In genomic region chr12:32054476-32055166, GRCm38 (mm10) we compare ENCODE assay signal across 16 mouse cellular contexts. TPM values are rescaled to one million over a fixed set of nuclear protein-coding genes. Genes with fewer than 3 reads are reported as not detected.
DNase-seq lines count a peak whose midpoint lies in the region; ATAC-seq and TF ChIP-seq lines count a peak whose summit lies in the region.
"Had no signal": no experiment of that assay in that cellular context is flagged by ENCODE, and none has a peak within 500 bp of the region (broad histone marks: within the 10 kb centered on the region; RNA-seq: fewer than 3 reads in every experiment).

No protein-coding gene starts in this region.

- ATAC-seq in forebrain, postnatal 0 days: no peak
- ATAC-seq in midbrain, embryonic 13.5 days: no peak
- ATAC-seq in liver, embryonic 12.5 days: peak; percentile 86

- H3K36me3 ChIP-seq in forebrain, postnatal 0 days (ENCODE audit: insufficient read depth): no peaks in the 10 kb centered on the region
- peaks cover 4% of the 10 kb centered on the region; the same call in 1 of the 2 replicates for H3K36me3 ChIP-seq in forebrain, embryonic 10.5 days (replicated peaks)
- H3K36me3 ChIP-seq in midbrain, embryonic 10.5 days: peaks cover 7% of the 10 kb centered on the region
- H3K36me3 ChIP-seq in midbrain, embryonic 13.5 days: 0 out of 2 replicates have a peak, but pooled peaks cover 4% of the 10 kb centered on the region
- peaks cover 30% of the 10 kb centered on the region for H3K36me3 ChIP-seq in liver, embryonic 12.5 days
- H3K36me3 ChIP-seq: embryonic facial prominence, embryonic 15.5 days; hindbrain, embryonic 15.5 days had no signal

- TF ChIP-seq CTCF in forebrain, postnatal 0 days (IDR thresholded peaks at IDR 0.05; ENCODE audit: low read depth): no peak

- no peaks in the 10 kb centered on the region for H3K27me3 ChIP-seq in forebrain, postnatal 0 days (ENCODE audit: insufficient read depth, low read length)
- no peaks in the 10 kb centered on the region; the same call in 1 of the 2 replicates for H3K27me3 ChIP-seq in forebrain, embryonic 10.5 days (ENCODE audit: poor library complexity, severe bottlenecking)
- H3K27me3 ChIP-seq in midbrain, embryonic 10.5 days (ENCODE audit: low read depth, poor library complexity, severe bottlenecking): no peaks in the 10 kb centered on the region
- H3K27me3 ChIP-seq in midbrain, embryonic 13.5 days: no peaks in the 10 kb centered on the region
- no peaks in the 10 kb centered on the region for H3K27me3 ChIP-seq in liver, embryonic 12.5 days (replicated peaks)
- H3K27me3 ChIP-seq: embryonic facial prominence, embryonic 15.5 days; hindbrain, embryonic 15.5 days had no signal

- H3K4me3 ChIP-seq in forebrain, postnatal 0 days (ENCODE audit: low read depth, low read length): no peak overlapping the region
- no peak overlapping the region for H3K4me3 ChIP-seq in forebrain, embryonic 10.5 days
- no peak overlapping the region for H3K4me3 ChIP-seq in midbrain, embryonic 10.5 days
- no peak overlapping the region for H3K4me3 ChIP-seq in midbrain, embryonic 13.5 days (replicated peaks)
- H3K4me3 ChIP-seq in liver, embryonic 12.5 days: peak overlapping the region; percentile 37
- H3K4me3 ChIP-seq: embryonic facial prominence, embryonic 15.5 days; hindbrain, embryonic 15.5 days had no signal

- DNase-seq in forebrain, postnatal 0 days: no peak
- no peak for DNase-seq in forebrain, embryonic 10.5 days (ENCODE audit: extremely low spot score, low spot score)
- peak; percentile 10 for DNase-seq in midbrain, embryonic 10.5 days (ENCODE audit: low spot score)
- peak; percentile 11 for DNase-seq in yolk sac, embryonic 10.5 days (ENCODE audit: low spot score)
- no peak for DNase-seq in gastrocnemius, adult 8-10 months (ENCODE audit: low spot score in 2 of 2)
- DNase-seq in thymus, postnatal 10 days (ENCODE audit: low spot score in 2 of 2): no peak
- DNase-seq: cerebellum, postnatal 25 days; heart, adult 18-20 months; kidney, postnatal 25 days; lung, adult 2 months; midbrain, embryonic 14.5 days; right cerebral cortex, postnatal 4 days had no signal

- H3K4me2 ChIP-seq in forebrain, postnatal 0 days (ENCODE audit: low read depth): 0 out of 2 replicates have a peak overlapping the region, but pooled peaks have one; percentile 9
- H3K4me2 ChIP-seq in midbrain, embryonic 13.5 days (replicated peaks): no peak overlapping the region
- H3K4me2 ChIP-seq in liver, embryonic 12.5 days: peak overlapping the region; percentile 84
- H3K4me2 ChIP-seq: embryonic facial prominence, embryonic 15.5 days had no signal

- H3K9ac ChIP-seq in forebrain, postnatal 0 days: no peak overlapping the region
- no peak overlapping the region for H3K9ac ChIP-seq in midbrain, embryonic 13.5 days (replicated peaks)
- H3K9ac ChIP-seq in liver, embryonic 12.5 days: peak overlapping the region; percentile 100
- H3K9ac ChIP-seq: embryonic facial prominence, embryonic 15.5 days; hindbrain, embryonic 15.5 days had no signal

- no peaks in the 10 kb centered on the region for H3K9me3 ChIP-seq in forebrain, postnatal 0 days (ENCODE audit: low read length)
- H3K9me3 ChIP-seq in forebrain, embryonic 10.5 days: no peaks in the 10 kb centered on the region
- H3K9me3 ChIP-seq in midbrain, embryonic 10.5 days (replicated peaks): no peaks in the 10 kb centered on the region
- no peaks in the 10 kb centered on the region for H3K9me3 ChIP-seq in midbrain, embryonic 13.5 days
- no peaks in the 10 kb centered on the region for H3K9me3 ChIP-seq in liver, embryonic 12.5 days (replicated peaks)
- H3K9me3 ChIP-seq: embryonic facial prominence, embryonic 15.5 days; hindbrain, embryonic 15.5 days had no signal

- WGBS in forebrain, postnatal 0 days: 66% methylated on average over 9 of the region's 9 CpGs
- WGBS in forebrain, embryonic 10.5 days: 76% methylated on average over 9 of the region's 9 CpGs
- 81% methylated on average over 9 of the region's 9 CpGs for WGBS in midbrain, embryonic 10.5 days
- 73% methylated on average over 9 of the region's 9 CpGs for WGBS in midbrain, embryonic 13.5 days
- 35% methylated on average over 9 of the region's 9 CpGs for WGBS in liver, embryonic 12.5 days (ENCODE audit: insufficient replicate concordance)

- no peak overlapping the region for H3K27ac ChIP-seq in forebrain, postnatal 0 days (ENCODE audit: low read depth, low read length)
- H3K27ac ChIP-seq in forebrain, embryonic 10.5 days: no peak overlapping the region
- no peak overlapping the region for H3K27ac ChIP-seq in midbrain, embryonic 10.5 days (replicated peaks)
- no peak overlapping the region for H3K27ac ChIP-seq in midbrain, embryonic 13.5 days
- peak overlapping the region; percentile 99 for H3K27ac ChIP-seq in liver, embryonic 12.5 days
- H3K27ac ChIP-seq: embryonic facial prominence, embryonic 15.5 days; hindbrain, embryonic 15.5 days had no signal

- H3K4me1 ChIP-seq in forebrain, postnatal 0 days (ENCODE audit: insufficient read depth): peaks cover 10% of the 10 kb centered on the region
- peaks cover 35% of the 10 kb centered on the region for H3K4me1 ChIP-seq in forebrain, embryonic 10.5 days
- peaks cover 30% of the 10 kb centered on the region for H3K4me1 ChIP-seq in midbrain, embryonic 10.5 days
- peaks cover 55% of the 10 kb centered on the region for H3K4me1 ChIP-seq in midbrain, embryonic 13.5 days (replicated peaks)
- H3K4me1 ChIP-seq in liver, embryonic 12.5 days: peaks cover 97% of the 10 kb centered on the region

RNA-seq across cellular contexts. Expression of gene Prkar2b, which starts 6.5 kb away (rescaled TPM):
- 215 and 218 TPM in 2 replicates for total RNA-seq in forebrain, postnatal 0 days (2014; rRNA removed)
- polyA plus RNA-seq in forebrain, postnatal 0 days (2015; fragmentation: Nextera tagmentation; extraction: Ambion mirVana): 118 and 129 TPM in 2 replicates
- 27.9 and 31.1 TPM in 2 replicates for polyA plus RNA-seq in forebrain, embryonic 10.5 days (2016; fragmentation: Nextera tagmentation; extraction: Ambion mirVana)
- 36.6 and 40.0 TPM in 2 replicates for polyA plus RNA-seq in midbrain, embryonic 10.5 days (2016; fragmentation: Nextera tagmentation; extraction: Ambion mirVana)
- polyA plus RNA-seq in midbrain, embryonic 13.5 days (2015; fragmentation: Nextera tagmentation; extraction: Ambion mirVana): 103 and 105 TPM in 2 replicates
- polyA plus RNA-seq in liver, embryonic 12.5 days (2016; fragmentation: Nextera tagmentation; extraction: Ambion mirVana): 137 and 141 TPM in 2 replicates
- 1 to 10 TPM in 3 of 4 experiments, under 1 TPM in 1; 0.73 to 5.9 (median 3.0) TPM for total RNA-seq in gastrocnemius, adult 8-10 months (2022)

Comparison
In these comparisons a context has a peak if more than half of its experiments do, and no peak if none do; other contexts are left out.
1. DNase-seq: peak in midbrain, embryonic 10.5 days (single experiment) and yolk sac, embryonic 10.5 days (single experiment); none in forebrain, postnatal 0 days (single experiment), forebrain, embryonic 10.5 days (single experiment), gastrocnemius, adult 8-10 months (0 of 2) and thymus, postnatal 10 days (0 of 2).